Mouse (Mus musculus): ENCODE data around the gene Srgap3.

GRCm38 (mm10) chr6:112776718-112777117, 170.3 kb downstream of the Srgap3 start:
- TF ChIP-seq POLR2A (IDR thresholded peaks at IDR 0.05; ENCODE audit: insufficient read depth, low read depth, low read length) = no peak
- no peak for TF ChIP-seq CTCF (IDR thresholded peaks at IDR 0.05; ENCODE audit: insufficient read depth, low read depth, low read length)
